26 mouse cellular contexts compared by ENCODE assay signal in the genomic region with DNA sequence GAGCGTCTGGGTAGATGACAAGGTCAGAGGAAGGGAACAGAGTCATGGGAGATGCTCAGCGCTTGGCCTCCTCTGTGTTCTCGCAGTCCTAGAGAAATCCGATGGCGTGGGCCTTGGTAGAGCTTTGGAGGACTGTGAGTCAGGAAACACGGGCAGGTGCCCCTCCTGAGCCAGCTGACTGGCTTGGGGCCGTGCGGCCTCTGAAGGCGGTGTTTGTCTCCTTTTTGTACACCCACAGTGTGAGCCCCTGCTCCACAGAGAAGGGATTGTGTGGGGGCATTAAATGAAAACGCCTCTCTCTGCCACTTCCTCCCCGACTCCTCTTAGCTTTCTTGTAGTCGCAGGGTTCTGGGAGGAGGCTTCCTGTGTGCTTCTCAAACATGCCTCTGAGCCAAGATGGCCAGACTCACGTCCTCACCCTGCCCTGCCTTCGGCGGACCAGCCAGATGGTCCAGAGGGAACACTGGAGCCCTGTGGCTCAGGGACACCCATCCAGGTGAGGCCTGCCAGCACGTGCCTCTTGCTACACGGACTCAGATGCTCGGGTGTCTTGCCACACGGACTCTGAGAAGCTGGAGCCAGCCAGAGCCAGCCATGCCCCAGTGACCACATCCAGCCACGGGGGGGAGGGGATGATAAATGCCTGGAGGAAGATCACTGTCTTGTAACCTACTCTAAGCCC. TPM values are rescaled to one million over a fixed set of nuclear protein-coding genes. Genes with fewer than 3 reads are reported as not detected.
DNase-seq lines count a peak whose midpoint lies in the region; ATAC-seq and TF ChIP-seq lines count a peak whose summit lies in the region.
"Had no signal": no experiment of that assay in that cellular context is flagged by ENCODE, and none has a peak within 500 bp of the region (broad histone marks: within the 10 kb centered on the region; RNA-seq: fewer than 3 reads in every experiment).

No protein-coding gene starts in this region.

- H3K4me3 ChIP-seq in hindbrain, embryonic 11.5 days (ENCODE audit: low read depth, low read length): no peak overlapping the region
- no peak overlapping the region for H3K4me3 ChIP-seq in hindbrain, embryonic 14.5 days (replicated peaks; ENCODE audit: low read length)
- peak overlapping the region; percentile 18 to 32; a peak in 3 of 4 replicates for H3K4me3 ChIP-seq in ES-E14 (ENCODE audit: insufficient read depth in 1 of 2, low read depth in 1 of 2, low read length in 2 of 2, poor library complexity in 1 of 2, severe bottlenecking in 1 of 2)
- no peak overlapping the region for H3K4me3 ChIP-seq in hindbrain, postnatal 0 days (ENCODE audit: low read length)
- H3K4me3 ChIP-seq: embryonic facial prominence, embryonic 13.5 days; erythroblast, embryonic 14.5 days had no signal

- in situ Hi-C loops in ES-E14 (cut with MboI; ENCODE audit: low sequenced_read_pairs in 2 of 2, unreplicated experiment in 2 of 2): no loop called here

- no peaks in the 10 kb centered on the region for H3K4me1 ChIP-seq in hindbrain, embryonic 11.5 days (replicated peaks; ENCODE audit: control insufficient read depth, insufficient read depth, low read length)
- H3K4me1 ChIP-seq in hindbrain, embryonic 14.5 days (replicated peaks; ENCODE audit: control insufficient read depth, insufficient read depth, low read length): peaks cover 7% of the 10 kb centered on the region; the same call in 1 of the 2 replicates
- H3K4me1 ChIP-seq in ES-E14 (ENCODE audit: control insufficient read depth in 2 of 2, insufficient read depth in 2 of 2, low read length in 2 of 2, poor library complexity in 1 of 2): peaks cover 0 to 7% of the 10 kb centered on the region in 2 experiments; a peak in 1 of 4 replicates
- H3K4me1 ChIP-seq in hindbrain, postnatal 0 days (ENCODE audit: insufficient read depth, low read length): peaks cover 5% of the 10 kb centered on the region; the same call in 1 of the 2 replicates

- intact Hi-C loops in left cerebral cortex, postnatal 14 days (cut with DNase I): no loop called here
- intact Hi-C loops in left cerebral cortex, postnatal 4 days (cut with DNase I): no loop called here

- DNase-seq in hindbrain, embryonic 11.5 days (ENCODE audit: low spot score): no peak
- DNase-seq in hindbrain, embryonic 14.5 days (ENCODE audit: low spot score): no peak
- peak; percentile 30 to 35 for DNase-seq in left cerebral cortex, postnatal 14 days (ENCODE audit: low spot score in 2 of 2)
- DNase-seq in left cerebral cortex, postnatal 4 days: no peak
- DNase-seq in ES-E14 (ENCODE audit: low read depth, low spot score): no peak
- no peak for DNase-seq in hindbrain, postnatal 0 days (ENCODE audit: low spot score)
- DNase-seq in layer of hippocampus, adult 8-10 months (ENCODE audit: low spot score in 2 of 2): no peak
- DNase-seq: adrenal gland, adult 8-10 months; cerebellum, postnatal 36 days; embryo, embryonic 11 days; gastrocnemius, postnatal 25 days; heart, adult 18-20 months; kidney, adult 18-20 months; thymus, adult 2 months had no signal

- peaks cover 8% of the 10 kb centered on the region; the same call in 1 of the 2 replicates for H3K36me3 ChIP-seq in hindbrain, embryonic 11.5 days (ENCODE audit: control insufficient read depth, insufficient read depth, low read length)
- peaks cover 83% of the 10 kb centered on the region for H3K36me3 ChIP-seq in hindbrain, embryonic 14.5 days (replicated peaks; ENCODE audit: control insufficient read depth, insufficient read depth)
- no peaks in the 10 kb centered on the region for H3K36me3 ChIP-seq in ES-E14 (ENCODE audit: control insufficient read depth, insufficient read depth, low read length, poor library complexity, severe bottlenecking)
- peaks cover 15% of the 10 kb centered on the region for H3K36me3 ChIP-seq in hindbrain, postnatal 0 days (ENCODE audit: insufficient read depth, low read length)

- no peak overlapping the region for H3K4me2 ChIP-seq in hindbrain, embryonic 11.5 days (replicated peaks; ENCODE audit: low read depth, low read length)
- no peak overlapping the region for H3K4me2 ChIP-seq in hindbrain, embryonic 14.5 days (replicated peaks)
- no peak overlapping the region for H3K4me2 ChIP-seq in hindbrain, postnatal 0 days (ENCODE audit: low read depth, low read length)
- H3K4me2 ChIP-seq: embryonic facial prominence, embryonic 13.5 days; midbrain, embryonic 11.5 days had no signal

- no peak overlapping the region for H3K9ac ChIP-seq in hindbrain, embryonic 11.5 days (ENCODE audit: low read depth, low read length)
- H3K9ac ChIP-seq in hindbrain, embryonic 14.5 days: no peak overlapping the region
- no peak overlapping the region for H3K9ac ChIP-seq in ES-E14 (ENCODE audit: insufficient read depth, low read depth, low read length, poor library complexity, severe bottlenecking)
- no peak overlapping the region for H3K9ac ChIP-seq in hindbrain, postnatal 0 days (replicated peaks; ENCODE audit: low read length)
- H3K9ac ChIP-seq: embryonic facial prominence, embryonic 13.5 days had no signal

- H3K27ac ChIP-seq in hindbrain, embryonic 11.5 days (ENCODE audit: low read depth, low read length): peak overlapping the region; percentile 24; the same call in 1 of the 2 replicates
- H3K27ac ChIP-seq in hindbrain, embryonic 14.5 days: no peak overlapping the region
- H3K27ac ChIP-seq in ES-E14 (ENCODE audit: insufficient read depth, low read depth, low read length, poor library complexity, severe bottlenecking): no peak overlapping the region
- H3K27ac ChIP-seq in hindbrain, postnatal 0 days: 0 out of 2 replicates have a peak overlapping the region, but pooled peaks have one; percentile 6
- H3K27ac ChIP-seq: embryonic facial prominence, embryonic 13.5 days; macrophage; stomach, postnatal 0 days had no signal

- 85% methylated on average over 20 of the region's 20 CpGs for WGBS in hindbrain, embryonic 11.5 days
- 84% methylated on average over 20 of the region's 20 CpGs for WGBS in hindbrain, embryonic 14.5 days
- WGBS in hindbrain, postnatal 0 days: 68% methylated on average over 20 of the region's 20 CpGs

- ATAC-seq in hindbrain, embryonic 11.5 days (ENCODE audit: low FRiP score): no peak
- no peak for ATAC-seq in hindbrain, embryonic 14.5 days (ENCODE audit: low FRiP score)
- peak; percentile 13; the same call in 1 of the 2 replicates for ATAC-seq in hindbrain, postnatal 0 days
- ATAC-seq: activated CD4-positive, CD25-positive, alpha-beta regulatory T cell, adult 4 months; forebrain, embryonic 14.5 days; lung, postnatal 0 days had no signal

- no peak for TF ChIP-seq CTCF in hindbrain, postnatal 0 days (IDR thresholded peaks at IDR 0.05; ENCODE audit: low read depth)

- H3K27me3 ChIP-seq in hindbrain, embryonic 11.5 days (ENCODE audit: control insufficient read depth, insufficient read depth, low read length): no peaks in the 10 kb centered on the region
- no peaks in the 10 kb centered on the region for H3K27me3 ChIP-seq in hindbrain, embryonic 14.5 days (ENCODE audit: control insufficient read depth, insufficient read depth, low read length)
- no peaks in the 10 kb centered on the region for H3K27me3 ChIP-seq in hindbrain, postnatal 0 days (ENCODE audit: insufficient read depth, low read length)
- H3K27me3 ChIP-seq: embryonic facial prominence, embryonic 13.5 days had no signal

- no peaks in the 10 kb centered on the region for H3K9me3 ChIP-seq in hindbrain, embryonic 11.5 days (ENCODE audit: control insufficient read depth, low read length)
- no peaks in the 10 kb centered on the region for H3K9me3 ChIP-seq in hindbrain, embryonic 14.5 days (ENCODE audit: control insufficient read depth, low read length)
- H3K9me3 ChIP-seq in ES-E14 (ENCODE audit: control insufficient read depth, insufficient read depth, low read depth, low read length): no peaks in the 10 kb centered on the region
- H3K9me3 ChIP-seq in hindbrain, postnatal 0 days (ENCODE audit: low read length): no peaks in the 10 kb centered on the region
- H3K9me3 ChIP-seq: embryonic facial prominence, embryonic 13.5 days had no signal

TF ChIP-seq in ES-E14, 5 proteins besides CTCF, POLR2A, EP300 and RAD21:
- TF ChIP-seq HCFC1 (IDR thresholded peaks at IDR 0.05; ENCODE audit: borderline replicate concordance, insufficient read depth, low read length) (no peak), ZC3H11A (IDR thresholded peaks at IDR 0.05; ENCODE audit: borderline replicate concordance, low read depth, low read length) (no peak), ZNF384 (IDR thresholded peaks at IDR 0.05; ENCODE audit: low read depth, low read length) (no peak), CHD2 (IDR thresholded peaks at IDR 0.05; ENCODE audit: low read depth, low read length) (no peak), MAFK (IDR thresholded peaks at IDR 0.05; ENCODE audit: insufficient read depth, low read depth, low read length) (no peak)

RNA-seq across cellular contexts. Expression of a gene that starts 22.2 kb away (rescaled TPM):
- polyA plus RNA-seq in hindbrain, embryonic 11.5 days (2014; fragmentation: Nextera tagmentation; extraction: Ambion mirVana): 0.36 and 0.43 TPM in 2 replicates
- 0.17 and 0.52 TPM in 2 replicates for polyA plus RNA-seq in hindbrain, embryonic 14.5 days (2014; fragmentation: Nextera tagmentation; extraction: Ambion mirVana)
- total RNA-seq in left cerebral cortex, postnatal 14 days (2021): not detected
- 1 to 10 TPM in 1 of 2 experiments, under 1 TPM in 1; 0.82 to 1.5 TPM for total RNA-seq in left cerebral cortex, postnatal 4 days (2021)
- total RNA-seq in ES-E14 (2012; rRNA removed): 0.22 TPM in 1 of 2 replicates, not detected in the other
- 0.89 and 1.1 TPM in 2 replicates for total RNA-seq in hindbrain, postnatal 0 days (2014; rRNA removed)
- 0.66 and 0.68 TPM in 2 replicates for polyA plus RNA-seq in hindbrain, postnatal 0 days (2015; fragmentation: Nextera tagmentation; extraction: Ambion mirVana)
- total RNA-seq in layer of hippocampus, adult 8-10 months (2022): not detected
- total RNA-seq: heart, adult 18-20 months; heart, postnatal 25 days; layer of hippocampus, postnatal 14 days; liver, adult 2 months; neutrophil, adult 5-6 weeks had no signal
- polyA plus RNA-seq: activated CD4-positive, CD25-positive, alpha-beta regulatory T cell, adult 4 months; erythroblast, embryonic 14.5 days; macrophage had no signal

RNA-seq across cellular contexts. Expression of a gene that starts 55.8 kb away (rescaled TPM):
- 28.6 and 30.7 TPM in 2 replicates for polyA plus RNA-seq in hindbrain, embryonic 11.5 days (2014; fragmentation: Nextera tagmentation; extraction: Ambion mirVana)
- 58.2 and 63.1 TPM in 2 replicates for polyA plus RNA-seq in hindbrain, embryonic 14.5 days (2014; fragmentation: Nextera tagmentation; extraction: Ambion mirVana)
- 10 to 100 TPM; 55.4 to 56.2 TPM for total RNA-seq in left cerebral cortex, postnatal 14 days (2021)
- 100 to 1,000 TPM; 184 to 207 TPM for total RNA-seq in left cerebral cortex, postnatal 4 days (2021)
- total RNA-seq in ES-E14 (2012; rRNA removed): 0.74 and 0.98 TPM in 2 replicates
- total RNA-seq in hindbrain, postnatal 0 days (2014; rRNA removed): 79.8 and 88.4 TPM in 2 replicates
- polyA plus RNA-seq in hindbrain, postnatal 0 days (2015; fragmentation: Nextera tagmentation; extraction: Ambion mirVana): 43.8 and 46.4 TPM in 2 replicates
- 10 to 100 TPM; 20.4 to 24.2 (median 22.2) TPM for total RNA-seq in layer of hippocampus, adult 8-10 months (2022)
- total RNA-seq: liver, adult 2 months; neutrophil, adult 5-6 weeks had no signal
- polyA plus RNA-seq: activated CD4-positive, CD25-positive, alpha-beta regulatory T cell, adult 4 months; erythroblast, embryonic 14.5 days; liver, adult 2 months; macrophage had no signal

Comparison
In these comparisons a context has a peak if more than half of its experiments do, and no peak if none do; other contexts are left out.
1. DNase-seq: peak in left cerebral cortex, postnatal 14 days (2 of 2); none in hindbrain, embryonic 11.5 days (single experiment), hindbrain, embryonic 14.5 days (single experiment), left cerebral cortex, postnatal 4 days (single experiment), ES-E14 (single experiment), hindbrain, postnatal 0 days (single experiment) and layer of hippocampus, adult 8-10 months (0 of 2).
2. H3K27ac ChIP-seq: peak in hindbrain, embryonic 11.5 days (single experiment) and hindbrain, postnatal 0 days (single experiment); none in hindbrain, embryonic 14.5 days (single experiment) and ES-E14 (single experiment).
3. H3K4me3 ChIP-seq: peak in ES-E14 (2 of 2); none in hindbrain, embryonic 11.5 days (single experiment), hindbrain, embryonic 14.5 days (single experiment) and hindbrain, postnatal 0 days (single experiment).
4. RNA of a gene that starts 55.8 kb away (total RNA-seq): 184 to 207 TPM in left cerebral cortex, postnatal 4 days, 79.8 to 88.4 TPM in hindbrain, postnatal 0 days, 55.4 to 56.2 TPM in left cerebral cortex, postnatal 14 days and 20.4 to 24.2 TPM in layer of hippocampus, adult 8-10 months; 0.74 to 0.98 TPM in ES-E14; every median in the first group is over 10 times any median in the second.